Mouse (Mus musculus) brain, embryonic 14.5 days (tissue): ENCODE measurements around the gene Catsper3.

Experiments
- CTCF ChIP-seq: fragments of 200-500 bp; IDR thresholded peaks from 2 replicates; pipeline ENCODE4 v1.5.1; 2012; ENCODE audit warnings: inconsistent platforms, mild to moderate bottlenecking, moderate library complexity, borderline replicate concordance; ENCODE audit not compliant: insufficient read depth, insufficient read length; ENCODE audit errors: extremely low read depth
- POLR2A ChIP-seq: fragments of 200-500 bp; IDR thresholded peaks from 2 replicates; pipeline ENCODE4 v1.6.1; 2012; ENCODE audit warnings: mild to moderate bottlenecking, inconsistent platforms, borderline replicate concordance; ENCODE audit not compliant: poor library complexity, insufficient read depth, insufficient read length, severe bottlenecking; ENCODE audit errors: extremely low read depth

DNA sequence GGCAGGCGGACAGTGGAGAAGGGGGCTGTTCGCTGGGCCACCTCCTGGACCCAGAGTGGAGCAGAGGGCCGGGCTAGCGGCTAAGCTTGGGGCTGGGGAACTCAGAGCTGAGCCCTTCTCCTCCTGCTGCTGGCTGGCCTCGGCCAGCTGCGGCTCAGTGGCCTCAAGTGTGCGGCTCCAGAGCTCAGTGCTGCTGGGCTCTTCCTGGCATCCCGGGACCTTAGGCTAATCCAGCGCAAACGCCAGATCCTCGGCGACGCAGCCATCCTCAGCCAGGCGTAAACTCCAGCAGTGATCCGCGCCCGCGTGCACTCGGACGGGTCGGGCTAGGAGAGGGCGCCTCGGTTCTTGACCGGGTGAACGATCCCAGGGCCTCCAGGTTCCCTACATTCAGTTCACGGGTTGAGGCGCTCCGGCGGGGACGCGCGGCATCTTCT lies 40.9 kb downstream of the Catsper3 start:
- no peak for TF ChIP-seq CTCF
- TF ChIP-seq POLR2A = no peak
